Mouse (Mus musculus): Measurements from ENCODE around the gene Gm13288.
"Not testable (repeated sequence)": the region's sequence is repeated elsewhere in the genome, so short reads cannot be mapped to it uniquely, and the experiment has no call there.

DNA sequence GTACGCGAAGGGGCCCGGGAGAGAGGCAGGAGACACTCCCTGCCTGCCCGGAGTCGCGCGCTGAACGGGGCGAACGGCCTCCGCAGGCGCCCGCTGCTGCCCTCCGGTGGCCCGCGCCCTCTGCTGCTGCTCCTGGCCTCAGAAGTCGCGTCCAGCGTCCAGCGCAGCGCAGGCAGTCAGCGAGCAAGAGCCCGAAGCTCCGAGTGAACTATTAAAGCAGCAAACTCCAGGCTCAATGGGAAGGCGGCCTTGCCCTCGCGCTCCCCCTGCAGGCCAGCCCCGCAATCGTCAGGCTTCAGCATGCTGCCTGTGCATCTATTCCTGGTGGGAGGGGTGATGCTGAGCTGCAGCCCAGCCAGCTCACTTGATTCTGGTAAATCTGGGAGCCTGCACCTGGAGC lies 25.8 kb upstream of the Gm13288 start, which contains the start of gene Gm13272:
- TF ChIP-seq HCFC1 (IDR thresholded peaks at IDR 0.05; ENCODE audit: borderline replicate concordance, insufficient read depth, low read length); ZNF384 (IDR thresholded peaks at IDR 0.05; ENCODE audit: low read depth, low read length); ZC3H11A (IDR thresholded peaks at IDR 0.05; ENCODE audit: borderline replicate concordance, low read depth, low read length): not testable (repeated sequence)
